Mouse (Mus musculus): ENCODE results near the gene Timp3.

Timp3 gene

DNA sequence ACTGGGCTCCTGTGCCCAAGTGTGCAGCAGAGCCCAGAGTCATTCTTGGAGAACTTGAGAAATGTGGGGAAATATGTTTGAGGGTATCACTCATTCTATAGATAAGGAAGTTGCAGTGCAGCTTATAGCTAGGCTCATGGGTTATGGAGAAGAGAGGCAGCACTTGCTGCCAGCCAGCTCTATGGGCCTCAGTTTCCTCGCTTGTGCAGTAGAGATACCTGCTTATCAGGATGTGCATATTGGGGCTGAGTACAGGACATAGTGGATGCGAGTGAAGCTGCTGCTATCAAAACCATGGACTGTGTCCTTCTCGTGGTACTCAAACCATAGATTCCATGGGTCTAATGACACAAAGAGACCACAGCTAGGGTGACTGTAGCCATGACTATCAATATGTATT lies 52.3 kb downstream of the Timp3 start:
- TF ChIP-seq NANOG (IDR thresholded peaks at IDR 0.05; ENCODE audit: borderline replicate concordance, low read length) (no peak), POU5F1 (IDR thresholded peaks at IDR 0.05; ENCODE audit: borderline replicate concordance, low read length) (no peak), CTCF (conservative IDR thresholded peaks at IDR 0.05; ENCODE audit: low read length) (no peak)
- Histone ChIP-seq H3K36me3 (ENCODE audit: insufficient read depth, low read length) (no peaks in the 10 kb centered on the region), H3K4me3 (replicated peaks; ENCODE audit: low read length) (no peak overlapping the region), H3K9me3 (ENCODE audit: low read length) (no peaks in the 10 kb centered on the region), H3K27me3 (ENCODE audit: insufficient read depth, low read length) (no peaks in the 10 kb centered on the region), H3K4me1 (replicated peaks; ENCODE audit: low read depth, low read length) (no peaks in the 10 kb centered on the region)

DNA sequence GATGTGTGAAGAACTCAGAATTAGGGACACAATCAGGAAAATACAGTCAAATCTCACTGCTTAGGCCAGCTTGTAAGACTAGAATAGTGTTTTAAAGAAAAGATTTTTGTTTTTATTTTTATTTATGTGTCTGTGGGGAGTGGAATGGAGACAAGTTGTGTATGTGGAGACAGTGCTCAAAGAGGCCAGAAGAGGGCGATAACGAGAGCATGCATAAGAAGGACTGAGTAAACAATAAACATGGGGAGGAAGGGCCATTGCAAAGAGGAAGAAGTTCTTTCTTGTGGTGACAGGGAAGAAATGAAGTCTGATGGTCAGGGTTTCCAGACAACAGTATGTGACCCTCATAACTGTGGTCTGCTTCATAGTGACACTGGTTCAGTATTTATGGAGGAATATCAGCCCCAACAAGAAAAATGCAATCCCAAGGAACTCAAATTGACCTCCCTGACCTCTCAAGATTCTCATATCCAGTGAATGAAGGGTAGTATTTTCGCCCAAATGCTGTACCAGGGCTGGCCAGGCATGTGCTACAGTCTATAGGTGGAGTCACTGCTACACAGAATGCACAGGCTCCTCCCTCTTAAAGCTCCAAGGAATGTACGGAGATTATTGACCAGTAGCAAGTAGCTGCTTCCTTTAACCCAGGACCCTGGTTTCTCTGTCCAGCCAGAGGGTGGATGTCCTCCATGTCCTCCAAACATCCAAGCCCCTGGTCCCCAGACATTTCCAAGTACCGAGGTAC lies 56.8 kb downstream of the Timp3 start:
- Histone ChIP-seq H3K27me3 (ENCODE audit: insufficient read depth, low read length) (no peaks in the 10 kb centered on the region), H3K4me1 (replicated peaks; ENCODE audit: low read depth, low read length) (no peaks in the 10 kb centered on the region), H3K4me3 (replicated peaks; ENCODE audit: low read length) (no peak overlapping the region), H3K9me3 (ENCODE audit: low read length) (no peaks in the 10 kb centered on the region), H3K36me3 (ENCODE audit: insufficient read depth, low read length) (no peaks in the 10 kb centered on the region)
- TF ChIP-seq CTCF (conservative IDR thresholded peaks at IDR 0.05; ENCODE audit: low read length) = peak; percentile 56
- TF ChIP-seq NANOG (IDR thresholded peaks at IDR 0.05; ENCODE audit: borderline replicate concordance, low read length) = no peak
- no peak for TF ChIP-seq POU5F1 (IDR thresholded peaks at IDR 0.05; ENCODE audit: borderline replicate concordance, low read length)

DNA sequence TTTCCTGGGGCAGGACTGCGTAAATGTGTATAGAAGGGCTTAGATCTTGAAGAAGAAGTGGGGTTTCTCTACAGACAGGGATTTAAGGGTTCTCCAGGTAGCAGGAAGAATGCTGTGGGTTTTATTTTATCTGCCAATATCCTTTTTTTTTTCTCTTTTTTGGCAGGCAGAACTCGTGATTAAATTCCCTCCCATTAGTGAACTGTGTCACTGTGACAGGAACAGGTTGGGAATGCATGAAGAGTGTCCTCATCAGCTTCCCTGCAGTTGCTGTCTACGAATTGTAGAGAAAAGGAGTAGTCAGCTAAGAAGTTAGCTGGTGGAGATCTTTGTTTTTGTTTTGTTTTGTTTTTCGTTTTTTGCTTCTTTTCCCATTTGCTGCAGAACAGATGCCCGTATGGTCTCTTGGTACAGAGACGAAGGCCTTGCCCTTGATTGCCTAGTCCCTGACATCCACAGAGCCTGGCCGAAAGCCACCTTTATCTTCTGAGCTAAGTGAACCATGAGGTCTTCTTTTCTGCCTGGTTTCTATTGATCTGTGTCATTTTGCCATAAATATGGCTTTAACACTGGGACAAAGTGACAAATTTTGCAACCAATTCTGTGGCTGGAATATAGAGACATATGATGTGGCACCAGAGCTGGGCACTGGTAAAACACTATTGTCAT lies 58.3 kb downstream of the Timp3 start:
- H3K4me3 ChIP-seq (replicated peaks; ENCODE audit: low read length) = no peak overlapping the region
- no peaks in the 10 kb centered on the region for H3K4me1 ChIP-seq (replicated peaks; ENCODE audit: low read depth, low read length)
- no peaks in the 10 kb centered on the region for H3K27me3 ChIP-seq (ENCODE audit: insufficient read depth, low read length)
- no peak for TF ChIP-seq POU5F1 (IDR thresholded peaks at IDR 0.05; ENCODE audit: borderline replicate concordance, low read length)
- no peak for TF ChIP-seq CTCF (conservative IDR thresholded peaks at IDR 0.05; ENCODE audit: low read length)
- TF ChIP-seq NANOG (IDR thresholded peaks at IDR 0.05; ENCODE audit: borderline replicate concordance, low read length) = no peak
- no peaks in the 10 kb centered on the region for H3K36me3 ChIP-seq (ENCODE audit: insufficient read depth, low read length)
- no peaks in the 10 kb centered on the region for H3K9me3 ChIP-seq (ENCODE audit: low read length)

- Histone ChIP-seq H3K4me1 (replicated peaks; ENCODE audit: low read depth, low read length) (no peaks in the 10 kb centered on the region), H3K4me3 (replicated peaks; ENCODE audit: low read length) (no peak overlapping the region), H3K27me3 (ENCODE audit: insufficient read depth, low read length) (no peaks in the 10 kb centered on the region), H3K36me3 (ENCODE audit: insufficient read depth, low read length) (no peaks in the 10 kb centered on the region), H3K9me3 (ENCODE audit: low read length) (no peaks in the 10 kb centered on the region)
- TF ChIP-seq POU5F1 (IDR thresholded peaks at IDR 0.05; ENCODE audit: borderline replicate concordance, low read length) = no peak
These were observed 59.0 kb downstream of the Timp3 start for GRCm38 (mm10) chr10:86359208-86359607.

DNA sequence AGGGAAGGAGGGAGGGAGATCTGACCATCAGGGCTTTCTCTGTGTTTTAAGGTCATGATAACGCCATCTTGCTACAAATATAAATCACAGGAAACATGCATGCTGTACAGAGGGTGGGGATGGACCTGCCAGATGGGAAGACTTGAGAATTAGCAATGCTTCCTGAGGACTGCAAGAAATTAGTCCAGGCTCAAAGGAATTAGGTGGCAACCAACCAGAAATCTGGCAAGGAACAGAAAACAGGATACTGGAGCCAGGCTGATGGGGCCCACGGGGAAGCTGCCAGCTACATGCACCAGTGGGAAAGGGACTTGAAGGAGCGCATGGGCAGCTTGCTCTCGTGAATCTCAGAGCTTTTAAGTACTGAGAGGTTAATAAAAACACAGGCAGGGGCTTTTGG lies 59.5 kb downstream of the Timp3 start:
- Histone ChIP-seq H3K4me3 (replicated peaks; ENCODE audit: low read length) (no peak overlapping the region), H3K27me3 (ENCODE audit: insufficient read depth, low read length) (no peaks in the 10 kb centered on the region), H3K9me3 (ENCODE audit: low read length) (no peaks in the 10 kb centered on the region), H3K36me3 (ENCODE audit: insufficient read depth, low read length) (no peaks in the 10 kb centered on the region), H3K4me1 (replicated peaks; ENCODE audit: low read depth, low read length) (no peaks in the 10 kb centered on the region)
- no peak for TF ChIP-seq CTCF (conservative IDR thresholded peaks at IDR 0.05; ENCODE audit: low read length)
- no peak for TF ChIP-seq NANOG (IDR thresholded peaks at IDR 0.05; ENCODE audit: borderline replicate concordance, low read length)
- no peak for TF ChIP-seq POU5F1 (IDR thresholded peaks at IDR 0.05; ENCODE audit: borderline replicate concordance, low read length)

DNA sequence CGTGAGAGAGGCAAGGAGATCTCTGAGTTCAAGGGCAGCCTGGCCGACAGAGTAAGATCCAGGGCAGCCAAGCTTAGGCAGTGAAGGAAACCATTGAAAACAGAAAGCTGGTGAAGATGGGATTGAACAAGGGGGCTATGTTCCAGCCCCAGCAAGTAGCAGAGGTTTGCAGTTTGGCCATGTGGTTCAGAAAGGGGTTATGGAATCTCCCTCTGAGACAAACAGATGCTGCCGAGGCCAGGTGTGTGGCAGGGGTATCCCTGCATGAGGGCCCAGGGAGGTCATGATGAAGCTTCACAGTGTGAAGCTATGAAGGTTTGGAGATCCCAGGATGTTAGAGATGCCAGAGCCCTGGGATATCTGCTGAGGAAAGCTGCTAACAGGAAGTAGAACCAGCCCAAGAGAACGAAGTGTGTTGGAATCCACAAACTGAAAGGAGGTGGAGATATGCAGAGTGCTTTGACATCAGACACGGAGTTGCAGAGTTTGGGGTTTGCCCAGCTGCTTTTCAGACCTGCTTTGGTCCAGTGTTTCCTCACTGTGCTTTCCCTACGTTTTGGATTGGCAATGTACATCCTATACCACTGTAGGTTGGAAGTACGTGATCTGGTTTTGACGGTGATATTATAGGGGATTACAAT lies 63.6 kb downstream of the Timp3 start:
- Histone ChIP-seq H3K9me3 (ENCODE audit: low read length) (no peaks in the 10 kb centered on the region), H3K27me3 (ENCODE audit: insufficient read depth, low read length) (no peaks in the 10 kb centered on the region), H3K4me1 (replicated peaks; ENCODE audit: low read depth, low read length) (no peaks in the 10 kb centered on the region), H3K4me3 (replicated peaks; ENCODE audit: low read length) (no peak overlapping the region), H3K36me3 (ENCODE audit: insufficient read depth, low read length) (no peaks in the 10 kb centered on the region)
- TF ChIP-seq CTCF (conservative IDR thresholded peaks at IDR 0.05; ENCODE audit: low read length) (no peak), POU5F1 (IDR thresholded peaks at IDR 0.05; ENCODE audit: borderline replicate concordance, low read length) (no peak), NANOG (IDR thresholded peaks at IDR 0.05; ENCODE audit: borderline replicate concordance, low read length) (no peak)

GRCm38 (mm10) chr10:86365632-86366092 lies 65.5 kb downstream of the Timp3 start:
- Histone ChIP-seq H3K36me3 (ENCODE audit: insufficient read depth, low read length) (no peaks in the 10 kb centered on the region), H3K4me3 (replicated peaks; ENCODE audit: low read length) (no peak overlapping the region), H3K9me3 (ENCODE audit: low read length) (peaks cover 14% of the 10 kb centered on the region), H3K4me1 (replicated peaks; ENCODE audit: low read depth, low read length) (no peaks in the 10 kb centered on the region), H3K27me3 (ENCODE audit: insufficient read depth, low read length) (no peaks in the 10 kb centered on the region)
- TF ChIP-seq POU5F1 (IDR thresholded peaks at IDR 0.05; ENCODE audit: borderline replicate concordance, low read length) = no peak
- TF ChIP-seq CTCF (conservative IDR thresholded peaks at IDR 0.05; ENCODE audit: low read length) = no peak
- no peak for TF ChIP-seq NANOG (IDR thresholded peaks at IDR 0.05; ENCODE audit: borderline replicate concordance, low read length)

- H3K4me1 ChIP-seq (replicated peaks; ENCODE audit: low read depth, low read length) = no peaks in the 10 kb centered on the region
- TF ChIP-seq CTCF (conservative IDR thresholded peaks at IDR 0.05; ENCODE audit: low read length) (no peak), NANOG (IDR thresholded peaks at IDR 0.05; ENCODE audit: borderline replicate concordance, low read length) (no peak), POU5F1 (IDR thresholded peaks at IDR 0.05; ENCODE audit: borderline replicate concordance, low read length) (no peak)
- no peak overlapping the region for H3K4me3 ChIP-seq (replicated peaks; ENCODE audit: low read length)
- H3K36me3 ChIP-seq (ENCODE audit: insufficient read depth, low read length) = no peaks in the 10 kb centered on the region
- H3K27me3 ChIP-seq (ENCODE audit: insufficient read depth, low read length) = no peaks in the 10 kb centered on the region
- peaks cover 14% of the 10 kb centered on the region for H3K9me3 ChIP-seq (ENCODE audit: low read length)
These were observed 67.2 kb downstream of the Timp3 start for GRCm38 (mm10) chr10:86367346-86367745.

Measured in E14TG2a.4 (cell line).